Mouse (Mus musculus): ENCODE results near the gene Irak4. TPM values are rescaled to one million over a fixed set of nuclear protein-coding genes. Genes with fewer than 3 reads are reported as not detected.

Irak4 gene
- polyA plus RNA-seq, 1 experiment, result 1.5 TPM

GRCm38 (mm10) chr15:94590083-94590482 lies 46.6 kb downstream of the Irak4 start:
- no peak for TF ChIP-seq CTCF (IDR thresholded peaks at IDR 0.05; ENCODE audit: borderline replicate concordance, extremely low read depth, insufficient read depth, insufficient read length)
- no peak for DNase-seq (ENCODE audit: low read depth)

GRCm38 (mm10) chr15:94591356-94591755 lies 47.9 kb downstream of the Irak4 start:
- no peak for DNase-seq (ENCODE audit: low read depth)
- TF ChIP-seq CTCF (IDR thresholded peaks at IDR 0.05; ENCODE audit: borderline replicate concordance, extremely low read depth, insufficient read depth, insufficient read length) (no peak), POLR2A (IDR thresholded peaks at IDR 0.05; ENCODE audit: borderline replicate concordance, extremely low read depth, insufficient read depth, insufficient read length, poor library complexity, severe bottlenecking) (no peak)

GRCm38 (mm10) chr15:94593586-94593985 lies 50.1 kb downstream of the Irak4 start:
- no peak for DNase-seq (ENCODE audit: low read depth)
- no peak for TF ChIP-seq POLR2A (IDR thresholded peaks at IDR 0.05; ENCODE audit: borderline replicate concordance, extremely low read depth, insufficient read depth, insufficient read length, poor library complexity, severe bottlenecking)
- no peak for TF ChIP-seq CTCF (IDR thresholded peaks at IDR 0.05; ENCODE audit: borderline replicate concordance, extremely low read depth, insufficient read depth, insufficient read length)

DNA sequence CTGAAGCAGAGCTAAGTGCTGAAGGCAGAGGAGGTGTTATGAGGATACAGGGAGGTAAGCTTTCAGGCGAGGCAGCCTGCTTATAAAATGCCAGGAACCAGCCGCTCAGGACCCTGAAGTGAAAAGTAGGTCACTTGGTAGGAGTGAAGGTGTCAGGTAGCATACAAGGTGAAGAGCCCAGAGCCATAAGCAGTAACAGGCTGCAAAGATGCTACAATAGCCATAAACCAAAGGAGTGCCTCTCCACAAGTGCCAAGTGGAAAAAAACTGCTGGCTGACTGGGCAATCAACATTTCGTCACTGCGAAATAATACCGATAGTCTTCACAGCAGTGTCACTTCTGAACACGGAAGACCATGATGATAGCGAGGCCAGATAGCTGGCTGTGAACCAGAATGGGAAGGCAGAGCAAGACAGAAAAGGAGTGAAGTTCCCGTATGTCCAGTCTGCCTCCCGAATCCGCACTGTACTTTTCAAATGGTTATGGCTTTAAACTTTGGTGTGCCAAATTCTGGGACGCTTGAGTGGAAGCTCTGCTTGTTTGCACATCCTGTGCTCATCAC lies 56.8 kb downstream of the Irak4 start:
- no peak for TF ChIP-seq CTCF (IDR thresholded peaks at IDR 0.05; ENCODE audit: borderline replicate concordance, extremely low read depth, insufficient read depth, insufficient read length)
- no peak for TF ChIP-seq POLR2A (IDR thresholded peaks at IDR 0.05; ENCODE audit: borderline replicate concordance, extremely low read depth, insufficient read depth, insufficient read length, poor library complexity, severe bottlenecking)
- no peak for DNase-seq (ENCODE audit: low read depth)

DNA sequence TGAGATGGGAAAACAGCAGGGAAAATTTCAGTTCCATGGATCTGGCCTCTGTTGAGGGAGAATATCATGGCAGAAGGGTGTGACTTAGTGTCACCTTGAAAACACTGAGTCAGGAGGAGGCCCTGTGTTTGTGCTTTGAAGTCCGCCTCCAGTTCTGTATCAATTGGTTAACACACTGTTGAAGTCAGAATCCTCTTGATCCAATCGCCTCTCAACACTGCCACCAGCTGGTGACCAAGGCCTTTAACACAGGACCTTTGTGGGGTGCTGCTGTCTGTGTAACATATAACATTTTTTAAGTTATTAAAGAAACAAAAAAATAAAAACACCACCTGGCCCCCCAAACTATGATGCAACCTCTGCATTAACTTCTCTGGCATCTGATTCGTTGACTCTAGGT lies 57.9 kb downstream of the Irak4 start:
- TF ChIP-seq POLR2A (IDR thresholded peaks at IDR 0.05; ENCODE audit: borderline replicate concordance, extremely low read depth, insufficient read depth, insufficient read length, poor library complexity, severe bottlenecking), result no peak
- peak; percentile 57; the same call in 1 of the 2 replicates for TF ChIP-seq CTCF (IDR thresholded peaks at IDR 0.05; ENCODE audit: borderline replicate concordance, extremely low read depth, insufficient read depth, insufficient read length)
- DNase-seq (ENCODE audit: low read depth), result peak; percentile 61

DNA sequence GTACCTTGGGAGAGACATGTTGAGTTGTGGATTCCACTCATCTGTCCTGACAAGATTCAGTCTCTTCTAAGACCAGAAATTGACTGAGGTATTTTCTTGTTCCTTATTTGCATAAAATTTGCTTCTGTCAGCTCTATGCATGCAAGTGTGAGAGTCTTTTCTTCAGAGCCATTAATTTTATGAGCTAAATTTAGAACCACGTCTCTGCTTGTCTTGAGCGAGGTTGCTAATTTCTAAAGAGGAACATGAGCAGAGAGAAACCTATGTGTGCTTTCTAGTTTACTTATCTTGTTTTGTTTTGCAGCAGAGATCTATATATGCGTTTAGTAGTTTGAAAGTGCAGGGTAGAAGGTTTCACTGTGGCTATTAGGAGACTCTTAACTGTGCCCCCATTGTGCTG lies 59.0 kb downstream of the Irak4 start:
- DNase-seq (ENCODE audit: low read depth), result peak; percentile 11
- no peak for TF ChIP-seq POLR2A (IDR thresholded peaks at IDR 0.05; ENCODE audit: borderline replicate concordance, extremely low read depth, insufficient read depth, insufficient read length, poor library complexity, severe bottlenecking)
- no peak for TF ChIP-seq CTCF (IDR thresholded peaks at IDR 0.05; ENCODE audit: borderline replicate concordance, extremely low read depth, insufficient read depth, insufficient read length)

DNA sequence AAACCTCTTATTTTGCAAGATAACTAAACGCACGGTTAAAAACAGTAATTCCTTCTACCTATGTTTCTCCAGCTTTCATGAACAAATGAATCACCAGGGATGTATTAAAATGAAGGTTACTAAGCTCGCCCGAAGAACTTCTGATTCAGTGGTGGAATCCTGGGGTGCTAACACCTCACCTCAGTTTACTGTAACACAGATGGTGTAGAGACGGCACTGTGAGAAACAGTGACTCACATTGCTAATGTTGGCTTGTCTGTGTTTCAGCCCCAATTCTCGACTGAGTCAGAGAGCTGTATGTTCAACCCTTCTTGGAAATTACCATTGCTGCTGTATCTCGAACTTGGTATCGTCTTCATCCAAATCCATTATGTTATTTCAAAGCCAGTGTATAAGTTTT lies 64.3 kb downstream of the Irak4 start:
- DNase-seq (ENCODE audit: low read depth), result no peak
- TF ChIP-seq POLR2A (IDR thresholded peaks at IDR 0.05; ENCODE audit: borderline replicate concordance, extremely low read depth, insufficient read depth, insufficient read length, poor library complexity, severe bottlenecking) (no peak), CTCF (IDR thresholded peaks at IDR 0.05; ENCODE audit: borderline replicate concordance, extremely low read depth, insufficient read depth, insufficient read length) (no peak)

GRCm38 (mm10) chr15:94616036-94616435 lies 72.6 kb downstream of the Irak4 start:
- no peak for DNase-seq (ENCODE audit: low read depth)
- TF ChIP-seq POLR2A (IDR thresholded peaks at IDR 0.05; ENCODE audit: borderline replicate concordance, extremely low read depth, insufficient read depth, insufficient read length, poor library complexity, severe bottlenecking) (no peak), CTCF (IDR thresholded peaks at IDR 0.05; ENCODE audit: borderline replicate concordance, extremely low read depth, insufficient read depth, insufficient read length) (no peak)

- TF ChIP-seq CTCF (IDR thresholded peaks at IDR 0.05; ENCODE audit: borderline replicate concordance, extremely low read depth, insufficient read depth, insufficient read length) (no peak), POLR2A (IDR thresholded peaks at IDR 0.05; ENCODE audit: borderline replicate concordance, extremely low read depth, insufficient read depth, insufficient read length, poor library complexity, severe bottlenecking) (no peak)
These were observed 77.5 kb downstream of the Irak4 start for GRCm38 (mm10) chr15:94620909-94621308.

DNA sequence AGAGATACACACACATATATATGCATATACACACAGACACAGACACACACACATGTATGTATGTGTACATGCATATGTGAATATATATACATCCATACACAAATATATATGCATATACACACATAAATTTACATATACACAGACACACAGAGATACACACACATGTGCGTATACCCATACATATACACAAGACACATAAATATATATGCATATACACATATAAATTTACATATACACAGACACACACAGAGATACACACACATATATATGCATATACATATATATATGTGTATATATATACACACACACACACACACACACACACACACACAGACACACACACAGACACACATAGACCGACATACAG lies 85.0 kb downstream of the Irak4 start:
- TF ChIP-seq CTCF (IDR thresholded peaks at IDR 0.05; ENCODE audit: borderline replicate concordance, extremely low read depth, insufficient read depth, insufficient read length) (no peak), POLR2A (IDR thresholded peaks at IDR 0.05; ENCODE audit: borderline replicate concordance, extremely low read depth, insufficient read depth, insufficient read length, poor library complexity, severe bottlenecking) (no peak)
- DNase-seq (ENCODE audit: low read depth), result no peak

More at GRCm38 (mm10) chr15:94620909-94621308, 77.5 kb downstream of the Irak4 start:
- no peak for DNase-seq (ENCODE audit: low read depth)

GRCm38 (mm10) chr15:94628830-94629601 lies 85.6 kb downstream of the Irak4 start, which contains the start of gene Tmem117:
TSS of gene Tmem117 (plus strand) at chr15:94629232.
- no peak for TF ChIP-seq POLR2A (IDR thresholded peaks at IDR 0.05; ENCODE audit: borderline replicate concordance, extremely low read depth, insufficient read depth, insufficient read length, poor library complexity, severe bottlenecking)
- no peak for TF ChIP-seq CTCF (IDR thresholded peaks at IDR 0.05; ENCODE audit: borderline replicate concordance, extremely low read depth, insufficient read depth, insufficient read length)
- DNase-seq (ENCODE audit: low read depth), result peak; percentile 59

DNA sequence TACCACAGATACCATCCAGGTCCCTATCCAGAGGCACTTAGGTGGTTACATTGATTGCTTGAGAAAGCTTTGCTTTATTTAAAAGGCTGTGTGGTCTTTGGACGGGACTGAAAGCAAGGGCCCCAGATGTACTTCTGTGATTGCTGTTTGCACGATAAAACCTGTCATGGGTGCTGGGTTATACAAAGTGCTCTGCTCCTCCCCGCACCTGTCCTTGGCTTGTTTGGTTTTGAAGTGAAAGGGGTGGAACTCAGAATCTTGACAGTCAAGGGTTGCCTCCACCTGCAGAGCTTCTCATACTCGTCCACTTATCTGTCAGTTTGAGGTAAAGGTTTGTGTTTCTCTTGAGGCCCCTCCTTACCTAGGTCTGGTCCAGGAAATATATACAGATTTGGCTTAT lies 87.1 kb downstream of the Irak4 start:
- DNase-seq (ENCODE audit: low read depth), result no peak
- TF ChIP-seq CTCF (IDR thresholded peaks at IDR 0.05; ENCODE audit: borderline replicate concordance, extremely low read depth, insufficient read depth, insufficient read length), result no peak
- TF ChIP-seq POLR2A (IDR thresholded peaks at IDR 0.05; ENCODE audit: borderline replicate concordance, extremely low read depth, insufficient read depth, insufficient read length, poor library complexity, severe bottlenecking), result no peak

Other genes with a start within 250 kb of the Irak4 start
- gene Adamts20, start 78.2 kb upstream of the Irak4 start, polyA plus RNA-seq (2012; rRNA removed), result 4.6 and 5.0 TPM in 2 replicates
- gene Pus7l, start 96 bp upstream of the Irak4 start, polyA plus RNA-seq (2012; rRNA removed), result 4.9 and 5.2 TPM in 2 replicates
- 53.0 and 54.2 TPM in 2 replicates for gene Twf1, start 46.2 kb downstream of the Irak4 start, polyA plus RNA-seq (2012; rRNA removed)
- 1.0 and 2.8 TPM in 2 replicates for gene Tmem117, start 85.6 kb downstream of the Irak4 start, polyA plus RNA-seq (2012; rRNA removed)